Mouse (Mus musculus) MEL (cell line): ENCODE results near the gene Ank2. TPM values are rescaled to one million over a fixed set of nuclear protein-coding genes. Genes with fewer than 3 reads are reported as not detected.

Experiments
- DNase-seq: peaks from one replicate; pipeline ENCODE4 v3.0.0; 2011; ENCODE audit warnings: low read depth, low spot score
- H3K27ac ChIP-seq: 2 replicates; pipeline ENCODE4 v1.5.1; 2012; ENCODE audit warnings: low read depth, mild to moderate bottlenecking, control low read depth, low read length, moderate library complexity; ENCODE audit not compliant: control insufficient read depth
- H3K27me3 ChIP-seq, 2 experiments: fragments of 150-350 bp in 1 of 2; sonication (generic) in 1 of 2; 2 replicates each; pipeline ENCODE4 v1.6.1; 2012; ENCODE audit warnings: low read length in 2 of 2, mild to moderate bottlenecking in 2 of 2, improper control_type of control experiment in 1 of 2, moderate library complexity in 1 of 2; ENCODE audit not compliant: insufficient read depth in 2 of 2, control insufficient read depth in 1 of 2
- H3K36me3 ChIP-seq, 2 experiments: 2 replicates each; pipeline ENCODE4 v1.6.1; 2012 to 2014; ENCODE audit warnings: low read length in 2 of 2, improper control_type of control experiment in 1 of 2, inconsistent platforms in 1 of 2, mild to moderate bottlenecking in 1 of 2; ENCODE audit not compliant: insufficient read depth in 2 of 2, control insufficient read depth in 1 of 2
- H3K4me1 ChIP-seq, 2 experiments: fragments of 150-350 bp in 1 of 2; sonication (generic) in 1 of 2; 2 replicates each; pipeline ENCODE4 v1.6.1; 2012; ENCODE audit warnings: low read length in 2 of 2, improper control_type of control experiment in 1 of 2, mild to moderate bottlenecking in 1 of 2; ENCODE audit not compliant: insufficient read depth in 2 of 2, control insufficient read depth in 1 of 2
- H3K4me3 ChIP-seq, 2 experiments: fragments of 150-350 bp in 1 of 2; sonication (generic) in 1 of 2; 2 replicates each; pipeline ENCODE4 v1.5.1; 2012; ENCODE audit warnings: low read depth in 2 of 2, low read length in 2 of 2, mild to moderate bottlenecking in 2 of 2, moderate library complexity in 2 of 2, control low read depth in 1 of 2, improper control_type of control experiment in 1 of 2; ENCODE audit not compliant: control insufficient read depth in 1 of 2, insufficient read depth in 1 of 2
- H3K79me2 ChIP-seq: 2 replicates; pipeline ENCODE4 v1.6.1; 2012; ENCODE audit warnings: mild to moderate bottlenecking, low read length, moderate library complexity; ENCODE audit not compliant: control insufficient read depth, poor library complexity, insufficient read depth
- H3K9ac ChIP-seq: 2 replicates; pipeline ENCODE4 v1.6.1; 2012; ENCODE audit warnings: low read depth, mild to moderate bottlenecking, control low read depth, low read length, moderate library complexity; ENCODE audit not compliant: control insufficient read depth, poor library complexity, severe bottlenecking
- H3K9me3 ChIP-seq: fragments of 150-350 bp; sonication (generic); replicated peaks from 2 replicates; pipeline ENCODE4 v1.6.1; 2012; ENCODE audit warnings: mild to moderate bottlenecking, low read length, improper control_type of control experiment, moderate library complexity; ENCODE audit not compliant: insufficient read depth
- CHD1 ChIP-seq: IDR thresholded peaks from 2 replicates; pipeline ENCODE4 v1.6.1; 2012; ENCODE audit warnings: low read depth, mild to moderate bottlenecking, inconsistent platforms, low read length, improper control_type of control experiment
- CHD2 ChIP-seq: IDR thresholded peaks from 2 replicates; pipeline ENCODE4 v1.6.1; 2011; ENCODE audit warnings: low read length, improper control_type of control experiment
- CTCF ChIP-seq, 3 experiments: IDR thresholded peaks in 2 of 3; conservative IDR thresholded peaks in 1 of 3; 2 replicates each; pipeline ENCODE4 v1.5.1; 2011 to 2012; ENCODE audit warnings: low read length in 3 of 3, low read depth in 2 of 3, mild to moderate bottlenecking in 2 of 3, improper control_type of control experiment in 1 of 3, inconsistent platforms in 1 of 3, mixed read lengths in 1 of 3, moderate library complexity in 1 of 3; ENCODE audit not compliant: control insufficient read depth in 1 of 3, insufficient read depth in 1 of 3, poor library complexity in 1 of 3, severe bottlenecking in 1 of 3
- EP300 ChIP-seq, 2 experiments: IDR thresholded peaks; 2 replicates each; pipeline ENCODE4 v1.6.1; 2011; ENCODE audit warnings: improper control_type of control experiment in 2 of 2, low read length in 2 of 2, low read depth in 1 of 2, mild to moderate bottlenecking in 1 of 2
- HCFC1 ChIP-seq: IDR thresholded peaks from 2 replicates; pipeline ENCODE4 v1.6.1; 2012; ENCODE audit warnings: low read depth, mild to moderate bottlenecking, inconsistent platforms, low read length, improper control_type of control experiment, moderate library complexity
- JUND ChIP-seq: IDR thresholded peaks from 2 replicates; pipeline ENCODE4 v1.6.1; 2011; ENCODE audit warnings: low read depth, mild to moderate bottlenecking, improper control_type of control experiment, low read length
- KAT2A ChIP-seq: conservative IDR thresholded peaks from 2 replicates; pipeline ENCODE4 v1.6.1; 2012; ENCODE audit warnings: low read depth, low read length, improper control_type of control experiment, inconsistent platforms
- MAX ChIP-seq: IDR thresholded peaks from 2 replicates; pipeline ENCODE4 v1.6.1; 2011; ENCODE audit warnings: low read length, improper control_type of control experiment
- MYB ChIP-seq: IDR thresholded peaks from 2 replicates; pipeline ENCODE4 v1.6.1; 2011; ENCODE audit warnings: mild to moderate bottlenecking, low read depth, low read length, improper control_type of control experiment
- POLR2AphosphoS2 ChIP-seq: IDR thresholded peaks from 2 replicates; pipeline ENCODE4 v1.6.1; 2011; ENCODE audit warnings: low read length, improper control_type of control experiment
- POLR2AphosphoS5 ChIP-seq: IDR thresholded peaks from 2 replicates; pipeline ENCODE4 v1.6.1; 2012; ENCODE audit warnings: low read depth, borderline replicate concordance, mild to moderate bottlenecking, inconsistent platforms, low read length, moderate library complexity, mixed read lengths
- RAD21 ChIP-seq: IDR thresholded peaks from 2 replicates; pipeline ENCODE4 v1.6.1; 2011; ENCODE audit warnings: mild to moderate bottlenecking, low read depth, low read length, improper control_type of control experiment
- RCOR1 ChIP-seq: IDR thresholded peaks from 2 replicates; pipeline ENCODE4 v1.6.1; 2012; ENCODE audit warnings: low read depth, mild to moderate bottlenecking, inconsistent platforms, low read length, improper control_type of control experiment
- SIN3A ChIP-seq: IDR thresholded peaks from 2 replicates; pipeline ENCODE4 v1.6.1; 2012; ENCODE audit warnings: low read length, improper control_type of control experiment, inconsistent platforms
- SMC3 ChIP-seq: IDR thresholded peaks from 2 replicates; pipeline ENCODE4 v1.6.1; 2011; ENCODE audit warnings: low read depth, low read length, improper control_type of control experiment
- TAL1 ChIP-seq: IDR thresholded peaks from 2 replicates; pipeline ENCODE4 v1.6.1; 2012; ENCODE audit warnings: mild to moderate bottlenecking, inconsistent platforms, low read length, moderate library complexity, mixed read lengths
- TBP ChIP-seq: IDR thresholded peaks from 2 replicates; pipeline ENCODE4 v1.8.0; 2011; ENCODE audit warnings: low read depth, low read length, improper control_type of control experiment
- UBTF ChIP-seq: IDR thresholded peaks from 2 replicates; pipeline ENCODE4 v1.6.1; 2012; ENCODE audit warnings: low read depth, mild to moderate bottlenecking, inconsistent platforms, low read length, improper control_type of control experiment, moderate library complexity, borderline replicate concordance; ENCODE audit not compliant: insufficient read depth
- ZC3H11A ChIP-seq: IDR thresholded peaks from 2 replicates; pipeline ENCODE4 v1.6.1; 2012; ENCODE audit warnings: low read depth, mild to moderate bottlenecking, inconsistent platforms, low read length, improper control_type of control experiment
- ZNF384 ChIP-seq: IDR thresholded peaks from 2 replicates; pipeline ENCODE4 v1.6.1; 2012; ENCODE audit warnings: low read depth, mild to moderate bottlenecking, inconsistent platforms, low read length, improper control_type of control experiment
- polyA plus RNA-seq, 2 experiments: library from polyadenylated mRNA; stranded (reverse) in 1 of 2; unstranded in 1 of 2; fragments of >175 nt in 1 of 2; fragments of >200 nt in 1 of 2; gene quantifications; 2 replicates each; pipeline versions ENCODE4 v1.2.1 to v1.2.4; 2012; ENCODE audit warnings: low replicate concordance in 2 of 2, low read depth in 1 of 2; ENCODE audit not compliant: insufficient read length in 2 of 2, insufficient read depth in 1 of 2, missing spikeins in 1 of 2
- total RNA-seq: library from RNA; depleted of rRNA; stranded (reverse); fragments of 300-350 nt; gene quantifications from 2 replicates; pipeline ENCODE4 v1.2.3, GENCODE M21; 2012

Gene Ank2
- total and polyA plus RNA-seq, 3 experiments: 2.7 to 4.5 TPM; not detected in 1

- Histone ChIP-seq H3K79me2 (no peaks in the 10 kb centered on the region), H3K27me3 (no peaks in the 10 kb centered on the region), H3K27ac (no peak overlapping the region), H3K4me3 (no peak overlapping the region), H3K36me3 (peaks cover 0 to 11% of the 10 kb centered on the region in 2 experiments; a peak in 2 of 4 replicates), H3K4me1 (peaks cover 6 to 11% of the 10 kb centered on the region in 2 experiments), H3K9ac (no peak overlapping the region), H3K9me3 (no peaks in the 10 kb centered on the region)
- TF ChIP-seq CTCF (IDR thresholded peaks at IDR 0.05 in 2 of 3, conservative IDR thresholded peaks at IDR 0.05 in 1 of 3; ENCODE audit: control insufficient read depth in 1 of 3, insufficient read depth in 1 of 3, low read depth in 2 of 3, low read length in 3 of 3, poor library complexity in 1 of 3, severe bottlenecking in 1 of 3): peak; percentile 18 to 68 (median 25)
- TF ChIP-seq TBP: no peak
- no peak for TF ChIP-seq KAT2A
- peak; percentile 84 for TF ChIP-seq SMC3
- TF ChIP-seq SIN3A: peak; percentile 30; the same call in 1 of the 2 replicates
- TF ChIP-seq RAD21: peak; percentile 57
- TF ChIP-seq ZNF384: no peak
- TF ChIP-seq UBTF: no peak
- TF ChIP-seq CHD1: no peak
- no peak for TF ChIP-seq POLR2AphosphoS5
- TF ChIP-seq ZC3H11A: peak; percentile 55
- no peak for TF ChIP-seq MAX
- no peak for TF ChIP-seq JUND
- DNase-seq: peak; percentile 62
Measured at GRCm38 (mm10) chr3:127453738-127454137, 45.4 kb downstream of the Ank2 start.

DNA sequence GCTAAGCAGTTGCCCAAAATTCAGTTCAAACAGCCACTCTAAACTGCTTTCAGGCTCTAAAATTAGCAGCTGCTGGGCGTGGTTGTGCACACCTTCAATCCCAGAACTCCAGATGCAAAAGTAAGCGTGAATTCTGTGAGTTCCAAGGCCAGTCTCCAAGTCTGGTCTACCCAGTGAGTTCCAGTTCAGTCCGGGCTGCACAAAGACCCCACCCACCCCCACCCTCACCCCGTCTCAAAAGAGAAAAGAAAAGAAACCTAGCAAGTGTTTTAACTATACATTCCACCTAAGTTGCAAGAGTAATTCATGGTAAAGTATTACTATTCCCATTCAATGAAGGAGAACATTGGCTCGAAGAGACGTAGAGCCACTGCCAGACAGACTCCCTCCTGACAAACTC, 45.9 kb downstream of the Ank2 start:
- Histone ChIP-seq H3K79me2 (no peaks in the 10 kb centered on the region), H3K36me3 (peaks cover 0 to 7% of the 10 kb centered on the region in 2 experiments; a peak in 2 of 4 replicates), H3K9ac (no peak overlapping the region), H3K4me1 (peaks cover 2 to 7% of the 10 kb centered on the region in 2 experiments; a peak in 1 of 4 replicates), H3K9me3 (no peaks in the 10 kb centered on the region), H3K27ac (no peak overlapping the region), H3K4me3 (no peak overlapping the region), H3K27me3 (no peaks in the 10 kb centered on the region)
- no peak for DNase-seq
- TF ChIP-seq CHD2: no peak
- no peak for TF ChIP-seq MAX
- TF ChIP-seq POLR2AphosphoS2: no peak
- no peak for TF ChIP-seq KAT2A
- TF ChIP-seq HCFC1: no peak
- no peak for TF ChIP-seq RAD21
- no peak for TF ChIP-seq CTCF (IDR thresholded peaks at IDR 0.05 in 2 of 3, conservative IDR thresholded peaks at IDR 0.05 in 1 of 3; ENCODE audit: control insufficient read depth in 1 of 3, insufficient read depth in 1 of 3, low read depth in 2 of 3, low read length in 3 of 3, poor library complexity in 1 of 3, severe bottlenecking in 1 of 3)
- no peak for TF ChIP-seq SMC3
- no peak for TF ChIP-seq MYB
- no peak for TF ChIP-seq RCOR1
- TF ChIP-seq TAL1: no peak
- no peak for TF ChIP-seq EP300 (IDR thresholded peaks at IDR 0.05; ENCODE audit: low read depth in 1 of 2, low read length in 2 of 2)
- no peak for TF ChIP-seq CHD1
